Mouse (Mus musculus) MEL (cell line): ENCODE measurements at regions not wholly inside any gene's neighbourhood (a gene's known extent, or its start where the extent isn't known, plus 50 kb on each side); places are given as distances from the start of the nearest gene placed in this dataset.

Experiments used
- DNase-seq: peaks from one replicate; pipeline ENCODE4 v3.0.0; 2011; ENCODE audit warnings: low read depth, low spot score
- H3K27ac ChIP-seq: 2 replicates; pipeline ENCODE4 v1.5.1; 2012; ENCODE audit warnings: low read depth, mild to moderate bottlenecking, control low read depth, low read length, moderate library complexity; ENCODE audit not compliant: control insufficient read depth
- H3K27me3 ChIP-seq, 2 experiments: fragments of 150-350 bp in 1 of 2; sonication (generic) in 1 of 2; 2 replicates each; pipeline ENCODE4 v1.6.1; 2012; ENCODE audit warnings: low read length in 2 of 2, mild to moderate bottlenecking in 2 of 2, improper control_type of control experiment in 1 of 2, moderate library complexity in 1 of 2; ENCODE audit not compliant: insufficient read depth in 2 of 2, control insufficient read depth in 1 of 2
- H3K36me3 ChIP-seq, 2 experiments: 2 replicates each; pipeline ENCODE4 v1.6.1; 2012 to 2014; ENCODE audit warnings: low read length in 2 of 2, improper control_type of control experiment in 1 of 2, inconsistent platforms in 1 of 2, mild to moderate bottlenecking in 1 of 2; ENCODE audit not compliant: insufficient read depth in 2 of 2, control insufficient read depth in 1 of 2
- H3K4me1 ChIP-seq, 2 experiments: fragments of 150-350 bp in 1 of 2; sonication (generic) in 1 of 2; 2 replicates each; pipeline ENCODE4 v1.6.1; 2012; ENCODE audit warnings: low read length in 2 of 2, improper control_type of control experiment in 1 of 2, mild to moderate bottlenecking in 1 of 2; ENCODE audit not compliant: insufficient read depth in 2 of 2, control insufficient read depth in 1 of 2
- H3K4me3 ChIP-seq, 2 experiments: fragments of 150-350 bp in 1 of 2; sonication (generic) in 1 of 2; 2 replicates each; pipeline ENCODE4 v1.5.1; 2012; ENCODE audit warnings: low read depth in 2 of 2, low read length in 2 of 2, mild to moderate bottlenecking in 2 of 2, moderate library complexity in 2 of 2, control low read depth in 1 of 2, improper control_type of control experiment in 1 of 2; ENCODE audit not compliant: control insufficient read depth in 1 of 2, insufficient read depth in 1 of 2
- H3K79me2 ChIP-seq: 2 replicates; pipeline ENCODE4 v1.6.1; 2012; ENCODE audit warnings: mild to moderate bottlenecking, low read length, moderate library complexity; ENCODE audit not compliant: control insufficient read depth, poor library complexity, insufficient read depth
- H3K9ac ChIP-seq: 2 replicates; pipeline ENCODE4 v1.6.1; 2012; ENCODE audit warnings: low read depth, mild to moderate bottlenecking, control low read depth, low read length, moderate library complexity; ENCODE audit not compliant: control insufficient read depth, poor library complexity, severe bottlenecking
- H3K9me3 ChIP-seq: fragments of 150-350 bp; sonication (generic); replicated peaks from 2 replicates; pipeline ENCODE4 v1.6.1; 2012; ENCODE audit warnings: mild to moderate bottlenecking, low read length, improper control_type of control experiment, moderate library complexity; ENCODE audit not compliant: insufficient read depth
- CTCF ChIP-seq, 3 experiments: IDR thresholded peaks in 2 of 3; conservative IDR thresholded peaks in 1 of 3; 2 replicates each; pipeline ENCODE4 v1.5.1; 2011 to 2012; ENCODE audit warnings: low read length in 3 of 3, low read depth in 2 of 3, mild to moderate bottlenecking in 2 of 3, improper control_type of control experiment in 1 of 3, inconsistent platforms in 1 of 3, mixed read lengths in 1 of 3, moderate library complexity in 1 of 3; ENCODE audit not compliant: control insufficient read depth in 1 of 3, insufficient read depth in 1 of 3, poor library complexity in 1 of 3, severe bottlenecking in 1 of 3
- ELF1 ChIP-seq: IDR thresholded peaks from 2 replicates; pipeline ENCODE4 v1.6.1; 2014; ENCODE audit warnings: low read depth, mild to moderate bottlenecking, inconsistent platforms, low read length, improper control_type of control experiment, moderate library complexity
- EP300 ChIP-seq, 2 experiments: IDR thresholded peaks; 2 replicates each; pipeline ENCODE4 v1.6.1; 2011; ENCODE audit warnings: improper control_type of control experiment in 2 of 2, low read length in 2 of 2, low read depth in 1 of 2, mild to moderate bottlenecking in 1 of 2
- ETS1 ChIP-seq: IDR thresholded peaks from 2 replicates; pipeline ENCODE4 v1.6.1; 2012; ENCODE audit warnings: low read depth, mild to moderate bottlenecking, inconsistent platforms, low read length, improper control_type of control experiment, moderate library complexity
- GABPA ChIP-seq: IDR thresholded peaks from 2 replicates; pipeline ENCODE4 v1.6.1; 2012; ENCODE audit warnings: low read depth, mild to moderate bottlenecking, inconsistent platforms, low read length, improper control_type of control experiment, moderate library complexity
- GATA1 ChIP-seq: IDR thresholded peaks from 2 replicates; pipeline ENCODE4 v1.6.1; 2011; ENCODE audit warnings: low read depth, low read length, improper control_type of control experiment
- JUND ChIP-seq: IDR thresholded peaks from 2 replicates; pipeline ENCODE4 v1.6.1; 2011; ENCODE audit warnings: low read depth, mild to moderate bottlenecking, improper control_type of control experiment, low read length
- KAT2A ChIP-seq: conservative IDR thresholded peaks from 2 replicates; pipeline ENCODE4 v1.6.1; 2012; ENCODE audit warnings: low read depth, low read length, improper control_type of control experiment, inconsistent platforms
- MAZ ChIP-seq: IDR thresholded peaks from 2 replicates; pipeline ENCODE4 v1.6.1; 2012; ENCODE audit warnings: low read depth, mild to moderate bottlenecking, inconsistent platforms, low read length, improper control_type of control experiment
- MXI1 ChIP-seq: IDR thresholded peaks from 2 replicates; pipeline ENCODE4 v1.6.1; 2011; ENCODE audit warnings: mild to moderate bottlenecking, low read depth, low read length, improper control_type of control experiment
- NELFE ChIP-seq: IDR thresholded peaks from 2 replicates; pipeline ENCODE4 v1.6.1; 2011; ENCODE audit warnings: low read depth, low read length, improper control_type of control experiment
- NRF1 ChIP-seq: IDR thresholded peaks from 2 replicates; pipeline ENCODE4 v1.6.1; 2014; ENCODE audit warnings: low read depth, mild to moderate bottlenecking, inconsistent platforms, low read length, improper control_type of control experiment, moderate library complexity; ENCODE audit not compliant: poor library complexity, insufficient read depth, severe bottlenecking
- POLR2AphosphoS2 ChIP-seq: IDR thresholded peaks from 2 replicates; pipeline ENCODE4 v1.6.1; 2011; ENCODE audit warnings: low read length, improper control_type of control experiment
- POLR2AphosphoS5 ChIP-seq: IDR thresholded peaks from 2 replicates; pipeline ENCODE4 v1.6.1; 2012; ENCODE audit warnings: low read depth, borderline replicate concordance, mild to moderate bottlenecking, inconsistent platforms, low read length, moderate library complexity, mixed read lengths
- RAD21 ChIP-seq: IDR thresholded peaks from 2 replicates; pipeline ENCODE4 v1.6.1; 2011; ENCODE audit warnings: mild to moderate bottlenecking, low read depth, low read length, improper control_type of control experiment
- SIN3A ChIP-seq: IDR thresholded peaks from 2 replicates; pipeline ENCODE4 v1.6.1; 2012; ENCODE audit warnings: low read length, improper control_type of control experiment, inconsistent platforms
- SMC3 ChIP-seq: IDR thresholded peaks from 2 replicates; pipeline ENCODE4 v1.6.1; 2011; ENCODE audit warnings: low read depth, low read length, improper control_type of control experiment
- TBP ChIP-seq: IDR thresholded peaks from 2 replicates; pipeline ENCODE4 v1.8.0; 2011; ENCODE audit warnings: low read depth, low read length, improper control_type of control experiment
- ZC3H11A ChIP-seq: IDR thresholded peaks from 2 replicates; pipeline ENCODE4 v1.6.1; 2012; ENCODE audit warnings: low read depth, mild to moderate bottlenecking, inconsistent platforms, low read length, improper control_type of control experiment
- ZKSCAN1 ChIP-seq: IDR thresholded peaks from 2 replicates; pipeline ENCODE4 v1.6.1; 2012; ENCODE audit warnings: low read depth, mild to moderate bottlenecking, inconsistent platforms, low read length, improper control_type of control experiment, moderate library complexity
- ZMIZ1 ChIP-seq: IDR thresholded peaks from 2 replicates; pipeline ENCODE4 v1.6.1; 2012; ENCODE audit warnings: low read depth, mild to moderate bottlenecking, inconsistent platforms, low read length, improper control_type of control experiment, moderate library complexity
- ZNF384 ChIP-seq: IDR thresholded peaks from 2 replicates; pipeline ENCODE4 v1.6.1; 2012; ENCODE audit warnings: low read depth, mild to moderate bottlenecking, inconsistent platforms, low read length, improper control_type of control experiment

GRCm38 (mm10) chr17:88255744-88256598 lies 184.5 kb upstream of the Foxn2 start:
- Histone ChIP-seq H3K27ac (no peak overlapping the region), H3K4me3 (peak overlapping the region; percentile 74), H3K9ac (peak overlapping the region; percentile 69), H3K36me3 (no peaks in the 10 kb centered on the region), H3K27me3 (no peaks in the 10 kb centered on the region), H3K79me2 (no peaks in the 10 kb centered on the region), H3K4me1 (no peaks in the 10 kb centered on the region), H3K9me3 (no peaks in the 10 kb centered on the region)
- TF ChIP-seq ZMIZ1 = no peak
- no peak for TF ChIP-seq KAT2A
- no peak for TF ChIP-seq ZKSCAN1
- TF ChIP-seq NRF1 = no peak
- 0 out of 2 replicates have a peak, but pooled peaks have one; percentile 33 for TF ChIP-seq SIN3A
- TF ChIP-seq GABPA = no peak
- peak; percentile 82 for TF ChIP-seq RAD21
- no peak for TF ChIP-seq POLR2AphosphoS2
- no peak for TF ChIP-seq ZNF384
- peak; percentile 95 for TF ChIP-seq SMC3
- no peak for TF ChIP-seq TBP
- peak; percentile 81 for TF ChIP-seq ZC3H11A
- no peak for TF ChIP-seq POLR2AphosphoS5
- no peak for TF ChIP-seq EP300 (IDR thresholded peaks at IDR 0.05; ENCODE audit: low read depth in 1 of 2, low read length in 2 of 2)
- no peak for TF ChIP-seq GATA1
- TF ChIP-seq NELFE = no peak
- no peak for TF ChIP-seq JUND
- no peak for TF ChIP-seq ETS1
- TF ChIP-seq ELF1 = no peak
- TF ChIP-seq MAZ = 0 out of 2 replicates have a peak, but pooled peaks have one; percentile 10
- TF ChIP-seq CTCF (IDR thresholded peaks at IDR 0.05 in 2 of 3, conservative IDR thresholded peaks at IDR 0.05 in 1 of 3; ENCODE audit: control insufficient read depth in 1 of 3, insufficient read depth in 1 of 3, low read depth in 2 of 3, low read length in 3 of 3, poor library complexity in 1 of 3, severe bottlenecking in 1 of 3) = peak; percentile 73 to 91 (median 88)
- peak; percentile 44; the same call in 1 of the 2 replicates for TF ChIP-seq MXI1
- peak; percentile 87 for DNase-seq
